Mouse (Mus musculus) inflammation-experienced regulatory T-cells, adult 6 months (primary cell): ENCODE measurements around the gene Shf. TPM values are rescaled to one million over a fixed set of nuclear protein-coding genes. Genes with fewer than 3 reads are reported as not detected.

Experiments used
- ATAC-seq: one replicate; pipeline ENCODE4 v1.8.0; 2017
- polyA plus RNA-seq, 3 experiments: library from polyadenylated mRNA; unstranded; fragments of 100-300 nt; shearing (Covaris generic); gene quantifications; one replicate each; pipeline ENCODE4 v1.2.1; 2017

The Shf gene
- polyA plus RNA-seq, 3 experiments from 2014 or later, result 0.39 TPM; not detected in 2

DNA sequence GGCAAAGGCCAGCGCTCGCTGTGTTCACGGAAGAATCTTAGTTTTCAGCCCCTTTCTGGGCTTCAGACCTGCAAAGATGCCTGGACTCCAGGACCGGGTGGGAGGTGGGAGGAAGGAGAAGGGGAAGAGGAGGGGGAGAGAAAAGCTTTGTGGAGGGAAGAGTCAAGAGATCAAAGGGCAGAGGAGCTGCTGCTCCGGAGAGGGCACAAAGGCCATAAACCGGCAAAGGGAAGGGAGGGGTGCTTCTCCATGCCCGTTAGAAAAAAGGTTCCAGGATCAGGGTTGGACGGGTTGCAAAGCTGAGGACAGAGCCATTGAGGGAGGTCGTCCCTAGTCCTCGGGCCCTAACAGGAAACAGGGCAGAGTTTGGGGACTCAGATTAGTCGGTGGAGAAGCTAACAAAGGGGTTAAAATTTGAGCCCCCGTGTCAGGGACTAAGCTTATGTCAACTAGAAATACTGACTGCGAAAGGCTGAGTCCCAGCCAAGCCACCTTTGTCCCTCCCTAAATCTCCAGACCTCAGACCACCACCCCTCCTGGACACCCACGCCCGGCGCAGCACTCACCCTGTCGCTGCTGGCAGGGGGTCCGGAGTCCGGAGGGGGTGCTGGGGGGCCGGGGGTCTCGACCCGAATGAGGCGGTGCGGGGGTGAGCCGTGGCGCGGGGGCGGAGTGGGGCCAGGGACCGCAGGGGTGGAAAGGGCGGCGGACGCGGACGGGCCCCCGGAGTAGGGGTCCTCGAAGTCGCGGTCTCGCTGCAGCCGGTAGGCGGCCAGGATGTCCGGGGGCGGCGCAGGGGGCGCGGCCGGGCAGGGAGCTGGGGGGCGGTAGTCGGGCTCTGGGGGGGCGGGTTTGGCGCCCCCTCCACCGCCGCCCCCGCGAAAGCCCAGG lies 636 bp downstream of the Shf start:
- no peak for ATAC-seq

DNA sequence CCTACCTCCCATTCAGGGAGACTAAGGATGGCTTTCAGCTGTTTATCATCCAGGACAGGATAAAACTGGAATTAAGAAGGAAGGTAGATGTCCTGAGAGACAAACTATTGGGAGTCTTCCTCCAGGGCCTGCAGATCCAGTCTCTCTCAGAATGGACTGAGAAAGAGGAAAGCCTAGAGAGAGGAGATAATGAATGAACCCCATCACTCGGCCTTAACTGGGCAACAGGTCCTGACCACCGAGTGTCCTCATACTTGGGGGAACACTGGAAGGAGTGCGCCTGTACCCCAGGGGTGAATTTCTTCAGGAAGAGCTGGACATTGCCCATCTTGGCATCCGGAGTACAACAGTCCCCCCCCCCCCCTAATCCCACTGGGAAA lies 1.3 kb downstream of the Shf start:
- ATAC-seq, result no peak

DNA sequence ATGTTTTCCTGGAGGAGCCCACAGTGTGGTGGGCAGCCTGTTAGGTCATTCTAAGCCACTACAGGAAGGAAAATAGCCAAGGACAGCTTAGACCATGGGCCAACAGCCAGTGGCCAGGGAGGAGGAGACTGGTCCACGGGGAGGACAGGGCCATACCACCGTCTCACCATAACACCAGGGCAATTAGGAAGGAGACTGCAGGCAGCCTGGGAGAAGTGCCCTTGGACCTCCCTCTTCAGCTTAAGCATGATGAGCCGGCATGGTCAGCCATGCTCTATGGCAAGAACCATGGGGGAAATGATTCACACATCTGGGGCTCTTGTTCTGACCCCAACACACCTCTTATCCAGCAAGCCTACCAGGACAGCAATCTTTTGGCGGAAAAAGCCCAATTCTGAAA lies 1.8 kb downstream of the Shf start:
- no peak for ATAC-seq

DNA sequence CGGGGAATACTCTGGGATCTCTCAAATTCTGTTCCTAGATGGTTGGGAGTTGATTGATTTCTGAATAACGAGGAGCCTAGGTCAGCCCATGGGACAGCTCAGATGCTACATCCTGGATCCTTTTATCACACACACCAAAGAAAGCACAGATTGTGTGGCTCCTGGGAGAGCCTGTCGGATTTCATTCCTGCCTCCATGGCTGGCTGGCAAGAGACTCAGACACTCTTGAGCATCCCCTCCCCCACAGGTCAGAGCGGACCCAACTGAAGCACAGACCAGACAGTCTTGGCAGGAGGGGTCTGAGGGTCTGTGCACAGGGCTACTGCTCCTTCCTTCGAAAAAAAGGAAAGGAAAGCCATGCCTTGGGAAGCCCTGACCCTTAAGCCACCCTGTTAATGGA lies 2.3 kb downstream of the Shf start:
- ATAC-seq, result no peak

DNA sequence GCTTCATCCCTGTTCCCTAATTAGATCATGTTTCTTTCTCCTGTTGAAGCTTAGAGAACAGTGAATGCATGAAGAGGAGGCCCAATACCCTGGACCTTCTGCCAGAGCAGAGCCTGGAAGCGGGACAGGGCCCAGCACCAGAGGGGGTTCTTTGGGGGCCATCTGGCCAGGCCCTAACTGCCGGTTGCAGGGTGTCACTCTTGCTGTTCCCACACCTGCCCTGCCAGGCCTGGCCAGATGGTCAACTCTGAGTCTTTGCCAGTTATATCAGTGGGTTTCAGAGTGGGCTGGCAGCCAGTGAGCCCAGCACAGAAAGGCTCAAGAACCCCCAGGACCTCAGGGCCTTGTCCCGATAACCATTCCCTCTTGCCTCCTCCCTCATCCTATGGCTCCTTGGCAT lies 2.9 kb downstream of the Shf start:
- ATAC-seq, result no peak

DNA sequence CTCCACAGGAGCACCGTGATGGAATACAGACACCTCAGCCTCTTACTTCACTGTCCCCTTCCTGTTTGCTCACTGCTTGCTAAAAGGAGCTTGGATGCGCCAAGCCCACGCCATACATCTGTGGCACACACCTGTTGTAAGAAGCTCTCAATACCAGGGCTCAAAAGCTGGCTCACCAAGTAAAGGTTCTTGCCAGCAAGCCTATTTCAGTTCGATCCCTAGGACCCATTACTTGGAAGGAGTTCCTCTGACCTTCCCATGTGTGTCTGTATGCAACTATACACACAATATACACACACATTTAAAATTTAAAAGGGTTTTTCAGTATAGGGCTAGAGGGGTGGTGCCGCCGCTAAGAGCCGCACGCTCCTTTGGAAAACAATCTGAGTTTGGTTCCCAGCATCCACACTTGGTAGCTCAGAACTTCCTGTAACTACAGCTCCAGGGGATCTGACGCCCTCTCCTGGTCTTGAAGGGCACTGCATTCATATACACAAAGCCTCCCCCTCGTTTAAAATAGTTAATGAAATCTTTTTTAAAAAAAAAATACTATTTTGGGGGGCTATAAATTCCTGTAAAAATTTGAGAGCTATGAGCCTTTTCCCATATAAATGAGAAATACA lies 3.6 kb downstream of the Shf start:
- no peak for ATAC-seq

DNA sequence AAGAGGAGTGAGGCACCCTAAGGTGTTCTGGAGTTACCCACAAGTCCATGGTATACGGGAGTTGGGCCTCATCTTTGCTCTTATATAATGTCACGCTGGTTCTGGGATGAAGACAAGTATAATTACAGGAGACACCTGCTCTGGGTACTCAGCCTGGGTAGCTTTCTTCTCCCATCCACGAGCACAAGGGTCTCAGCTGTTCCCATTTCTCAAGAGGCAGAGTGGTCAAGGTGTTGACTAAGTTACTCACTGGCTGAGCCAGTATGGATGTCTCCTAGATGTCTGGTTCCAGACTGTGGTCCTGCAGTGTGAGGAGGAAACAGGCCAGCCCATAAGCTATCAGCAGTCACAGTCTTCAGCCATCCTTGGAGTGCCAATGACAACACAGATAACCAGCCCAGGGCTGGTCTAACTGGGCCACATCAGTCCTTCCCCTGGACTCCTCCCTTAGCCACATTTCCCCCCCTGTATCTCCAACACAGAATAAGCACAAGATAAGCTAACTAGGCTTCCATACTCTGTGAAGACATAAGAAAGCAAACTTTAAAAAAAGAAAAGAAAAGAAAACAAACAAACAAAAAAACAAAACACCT lies 4.5 kb downstream of the Shf start:
- ATAC-seq, result no peak

DNA sequence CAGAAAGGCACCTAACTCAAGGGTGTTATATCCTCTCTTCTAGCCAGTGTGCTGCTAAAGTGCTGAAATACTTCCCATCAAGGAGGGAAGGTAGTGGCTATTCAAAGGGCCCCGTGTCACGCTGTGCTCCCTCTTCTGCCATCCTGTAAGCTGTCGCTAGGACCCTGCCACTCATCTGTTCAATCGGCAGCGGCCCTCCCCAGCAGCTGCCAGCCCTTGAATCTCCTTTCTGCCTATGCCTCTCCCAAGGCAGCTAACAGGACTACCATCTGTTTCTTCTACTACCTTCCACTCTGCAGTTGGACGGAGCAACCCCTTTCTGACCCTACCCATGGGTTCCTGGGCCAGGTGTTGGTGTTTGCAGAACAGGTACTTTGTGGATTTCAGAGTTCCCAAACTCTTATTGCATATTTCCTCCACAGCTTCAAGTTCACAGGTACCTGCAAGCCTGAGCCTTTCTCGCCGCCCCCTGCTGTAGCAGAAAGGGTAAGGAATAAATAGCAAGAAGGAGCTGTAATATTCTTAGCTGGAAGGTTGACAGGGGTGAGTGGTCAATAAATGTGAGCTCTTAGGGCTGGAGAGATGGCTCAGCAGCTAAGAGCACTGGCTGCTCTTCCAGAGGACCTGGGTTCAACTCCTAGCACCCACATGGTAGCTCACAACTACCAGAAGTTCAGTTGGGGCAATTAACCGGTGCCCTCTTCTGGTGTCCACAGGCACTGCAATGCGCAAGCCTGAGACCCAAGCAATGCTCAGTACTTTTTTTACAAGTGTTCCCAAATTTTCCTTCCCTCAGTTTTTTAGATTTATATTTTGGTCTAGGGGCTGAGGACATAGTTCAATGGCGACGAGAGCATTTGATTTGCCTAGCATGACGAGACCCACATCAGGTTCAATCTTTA lies 6.1 kb downstream of the Shf start:
- ATAC-seq, result no peak

DNA sequence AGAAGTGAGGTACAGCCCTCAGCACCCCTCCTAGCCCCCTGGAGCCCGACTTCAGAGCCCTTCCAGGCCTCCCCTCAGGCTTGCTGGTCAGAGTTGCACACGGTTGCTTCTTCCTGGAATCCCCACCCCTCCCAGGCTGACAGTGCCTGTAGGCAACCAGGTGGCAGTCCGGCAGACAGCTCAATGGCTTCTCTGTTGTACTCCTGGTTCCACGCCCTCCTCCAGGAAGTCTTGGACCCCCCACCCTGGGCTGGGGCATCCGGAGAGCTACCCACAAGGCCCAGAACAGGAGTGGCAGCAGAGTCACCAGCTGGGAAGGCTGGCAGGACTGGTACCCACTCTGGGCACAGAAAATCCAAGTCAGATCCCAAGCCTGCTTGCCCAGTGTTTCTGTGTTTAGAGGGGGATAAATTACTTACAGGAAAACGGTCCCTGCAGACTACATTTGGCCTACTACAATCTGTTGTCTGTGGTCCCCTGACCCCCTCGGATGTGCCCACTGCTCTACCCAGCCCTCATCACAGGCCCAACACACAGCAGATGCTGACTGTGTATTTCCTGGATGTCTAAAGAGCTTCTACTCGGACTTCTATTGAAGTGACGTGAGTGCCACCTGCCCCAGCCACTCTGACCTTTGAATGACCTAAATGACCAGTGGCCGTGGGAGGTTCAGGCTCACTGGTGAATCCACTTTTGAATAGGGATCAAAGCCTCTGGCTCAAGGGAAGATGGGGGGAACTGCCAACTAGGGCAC lies 6.9 kb downstream of the Shf start:
- no peak for ATAC-seq

DNA sequence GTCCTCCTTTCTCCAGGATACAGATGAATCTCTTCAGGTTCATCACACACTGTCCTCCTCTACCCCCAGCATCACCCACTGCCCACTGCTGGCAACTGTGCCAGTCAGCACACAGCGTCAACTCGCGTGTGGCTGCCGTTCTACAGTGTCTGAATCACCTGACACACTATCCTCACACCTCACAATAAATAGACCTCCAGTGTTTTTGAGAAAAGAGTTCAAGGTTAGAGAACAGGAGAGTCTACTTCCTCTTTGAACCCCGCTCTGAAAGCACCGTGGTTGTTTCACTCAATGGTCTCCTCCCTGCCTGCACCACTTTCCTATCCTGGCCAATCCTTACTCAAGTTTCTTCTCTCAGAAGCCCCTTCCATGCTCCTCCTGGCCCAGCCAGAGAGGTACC lies 7.8 kb downstream of the Shf start:
- ATAC-seq, result peak; percentile 45

DNA sequence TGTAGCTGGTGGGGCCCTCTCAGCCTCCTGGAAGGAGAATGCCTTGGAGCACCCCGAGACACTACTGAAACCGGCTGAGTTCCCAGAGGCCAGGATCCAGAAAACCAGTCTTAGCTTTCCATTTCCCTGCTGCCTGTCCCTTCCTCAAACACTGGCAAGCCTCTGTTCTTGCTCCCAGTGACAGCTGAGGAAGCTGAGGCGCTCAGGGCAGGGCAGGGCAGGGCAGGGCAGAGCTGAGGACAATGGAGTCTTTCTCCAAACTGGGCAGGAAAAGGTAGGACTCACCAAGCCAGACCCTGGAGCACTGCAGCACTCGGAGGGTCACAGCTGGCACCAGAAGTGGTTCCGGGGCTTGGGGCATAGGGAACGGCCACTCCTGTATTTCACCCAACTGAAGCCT lies 8.7 kb downstream of the Shf start:
- ATAC-seq, result no peak

DNA sequence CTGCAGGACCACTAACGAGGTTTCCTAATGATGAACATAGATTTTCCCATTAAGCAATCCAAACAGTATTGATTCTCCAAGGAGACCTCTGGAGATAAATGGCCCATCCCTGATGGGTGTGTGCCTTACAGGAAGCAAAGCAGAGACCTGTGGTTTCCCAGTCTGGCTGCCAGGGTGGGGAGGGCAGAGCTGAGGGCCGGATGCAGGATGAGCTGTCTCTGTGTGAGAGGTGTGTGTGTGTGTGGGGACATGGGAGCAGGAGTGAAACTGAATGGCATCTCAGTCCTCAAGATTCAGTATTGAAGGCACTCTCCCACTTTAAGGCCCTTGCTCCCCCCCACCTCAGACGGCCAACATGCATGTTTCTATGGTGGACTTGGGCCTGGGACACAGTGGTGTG lies 12.8 kb downstream of the Shf start:
- no peak for ATAC-seq

DNA sequence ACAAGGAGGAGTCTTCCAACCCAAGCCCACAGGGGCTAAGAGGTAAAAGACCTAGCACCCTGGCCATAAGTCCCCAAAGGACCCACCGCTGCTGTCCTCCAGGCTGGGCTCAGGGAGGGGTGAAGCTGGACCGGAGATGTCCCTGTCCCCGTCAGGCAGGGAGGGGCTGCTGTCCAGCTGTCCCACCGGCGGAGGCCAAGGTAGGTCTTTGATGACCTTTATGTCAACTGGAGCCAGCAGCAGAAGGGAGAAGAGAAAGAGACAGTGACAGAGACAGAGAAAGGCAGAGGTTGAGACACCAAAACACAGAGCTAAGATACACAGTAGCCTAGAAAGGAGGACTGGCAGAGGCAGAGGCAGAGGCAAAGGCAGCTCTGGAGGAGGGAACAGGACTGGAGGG lies 13.6 kb downstream of the Shf start:
- no peak for ATAC-seq

DNA sequence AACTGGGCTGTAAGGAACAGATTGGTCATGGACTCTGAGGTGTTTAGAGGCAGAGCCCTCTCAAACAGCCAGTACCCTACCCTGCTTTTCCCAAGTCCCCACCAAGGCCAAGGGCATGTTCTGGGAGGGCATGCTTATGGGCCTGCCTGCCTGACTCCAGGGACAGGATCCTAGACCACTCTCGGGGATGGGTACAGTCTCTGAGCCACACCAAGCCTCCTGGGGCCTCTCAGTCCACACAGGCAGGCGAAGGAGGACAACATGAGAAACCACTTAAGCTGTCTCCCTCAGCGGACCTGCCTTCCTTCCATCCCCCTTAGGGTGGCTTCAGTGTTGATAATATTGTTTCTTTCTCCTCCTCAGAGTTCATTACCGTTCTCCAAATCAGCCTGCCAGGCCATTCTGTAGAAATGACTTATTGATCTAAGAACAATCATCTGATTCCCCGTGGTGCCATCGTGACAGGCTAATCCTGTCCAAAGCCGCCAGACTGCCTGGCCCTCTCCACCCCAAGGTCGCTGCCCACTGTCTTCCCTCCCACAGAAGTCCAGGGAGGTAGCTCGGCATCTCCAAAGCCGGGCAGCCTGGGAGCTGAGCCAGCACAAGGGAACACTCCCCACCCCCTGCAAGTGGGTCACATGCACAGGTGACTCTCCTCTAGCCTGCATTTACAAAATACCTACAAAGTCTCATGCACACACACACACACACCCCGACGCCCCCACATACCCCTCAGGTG lies 14.6 kb downstream of the Shf start:
- no peak for ATAC-seq

DNA sequence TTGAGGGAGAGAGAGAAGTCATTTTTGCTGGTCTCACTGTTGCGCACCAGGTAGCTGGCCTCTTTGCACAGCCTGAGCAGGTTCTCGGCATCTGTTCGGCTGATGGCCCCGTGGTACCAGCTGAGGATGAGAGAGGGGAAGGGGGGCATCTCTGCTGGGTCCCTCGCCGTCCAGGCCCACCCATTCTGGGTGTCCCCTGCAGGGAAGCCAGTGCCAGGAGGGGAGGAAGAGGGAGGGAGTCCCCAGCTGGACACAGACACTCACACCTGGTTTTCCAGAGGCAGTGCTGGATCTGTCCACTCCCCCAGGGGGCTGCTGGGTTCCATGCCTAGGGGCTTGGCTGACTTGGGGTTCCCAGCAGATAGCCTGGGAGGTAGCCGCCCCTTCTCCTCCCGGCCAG lies 15.2 kb downstream of the Shf start:
- no peak for ATAC-seq

DNA sequence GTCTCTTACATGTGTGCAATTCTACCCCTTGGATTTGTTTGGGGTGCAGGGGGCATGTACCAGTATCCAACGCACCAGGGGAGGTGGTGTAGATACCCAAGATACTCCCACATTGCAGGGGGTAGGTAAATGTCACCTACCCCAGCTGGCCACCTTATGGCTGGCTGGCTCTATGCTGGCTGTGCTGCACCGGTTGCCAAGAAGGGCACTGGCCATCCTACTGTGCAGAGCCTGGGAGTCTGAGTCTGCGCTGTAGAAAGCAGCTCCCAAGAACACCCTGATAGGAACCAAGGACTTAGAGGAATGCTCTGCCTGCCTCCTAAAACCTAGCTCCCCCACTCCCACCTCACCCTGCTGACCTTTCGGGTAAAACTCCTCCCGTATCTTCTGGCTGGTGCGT lies 16.0 kb downstream of the Shf start:
- no peak for ATAC-seq

DNA sequence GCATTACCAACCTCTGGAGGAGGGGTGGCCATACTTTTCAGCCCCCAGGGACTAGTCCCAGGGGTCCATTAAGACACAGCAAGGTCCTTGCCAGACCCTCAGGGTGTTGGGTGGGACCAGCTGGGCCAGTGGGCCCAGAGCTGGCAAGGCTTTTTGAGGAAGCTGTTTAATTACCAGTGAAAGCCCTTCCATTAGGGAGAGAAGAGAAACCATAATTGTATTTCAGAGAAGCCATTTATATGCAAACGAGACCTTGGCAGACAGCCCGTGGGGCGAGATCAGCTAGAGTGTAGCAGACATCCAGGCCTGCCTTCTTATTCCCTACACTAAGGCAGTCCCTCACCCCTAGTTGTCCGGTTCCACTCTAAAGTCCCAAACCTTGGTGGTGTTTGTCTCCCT lies 17.0 kb downstream of the Shf start:
- no peak for ATAC-seq

DNA sequence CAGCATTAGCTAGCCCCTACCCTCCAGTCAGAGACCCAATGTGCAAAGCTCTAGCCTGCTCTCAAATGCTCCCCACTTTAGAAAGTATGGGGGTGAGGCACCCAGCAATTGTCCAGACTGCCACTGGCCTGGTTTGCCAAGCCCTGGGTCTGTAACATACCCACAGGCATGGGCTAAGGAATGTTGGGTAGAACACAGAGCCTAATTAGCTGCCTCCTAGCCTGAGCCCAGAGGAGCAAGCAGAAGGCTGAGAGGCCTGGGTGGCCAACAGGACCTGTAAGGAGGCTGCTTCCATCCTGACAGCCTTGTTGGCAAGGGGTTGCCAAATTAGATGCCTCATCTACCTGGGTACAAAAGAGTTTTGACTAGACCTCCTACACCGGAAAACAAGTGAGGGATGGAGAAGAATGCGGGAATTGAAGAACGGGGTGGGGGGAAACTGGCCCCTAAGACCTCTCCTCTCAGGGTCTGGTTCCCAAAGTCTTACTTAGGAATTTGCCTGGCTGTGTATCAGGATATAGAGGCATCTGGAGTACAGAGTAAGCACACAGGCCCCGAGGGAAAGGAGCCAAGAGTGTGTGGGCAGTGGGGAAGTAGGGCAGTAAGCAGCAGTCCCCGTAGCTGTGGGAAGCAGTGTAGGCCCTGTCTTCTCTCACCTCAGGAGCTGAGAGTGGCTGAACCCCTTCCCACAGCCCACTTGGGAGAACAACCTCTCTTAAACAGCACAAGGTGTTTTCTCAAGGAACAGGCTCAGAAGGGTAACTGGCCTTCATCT lies 17.6 kb downstream of the Shf start:
- no peak for ATAC-seq

DNA sequence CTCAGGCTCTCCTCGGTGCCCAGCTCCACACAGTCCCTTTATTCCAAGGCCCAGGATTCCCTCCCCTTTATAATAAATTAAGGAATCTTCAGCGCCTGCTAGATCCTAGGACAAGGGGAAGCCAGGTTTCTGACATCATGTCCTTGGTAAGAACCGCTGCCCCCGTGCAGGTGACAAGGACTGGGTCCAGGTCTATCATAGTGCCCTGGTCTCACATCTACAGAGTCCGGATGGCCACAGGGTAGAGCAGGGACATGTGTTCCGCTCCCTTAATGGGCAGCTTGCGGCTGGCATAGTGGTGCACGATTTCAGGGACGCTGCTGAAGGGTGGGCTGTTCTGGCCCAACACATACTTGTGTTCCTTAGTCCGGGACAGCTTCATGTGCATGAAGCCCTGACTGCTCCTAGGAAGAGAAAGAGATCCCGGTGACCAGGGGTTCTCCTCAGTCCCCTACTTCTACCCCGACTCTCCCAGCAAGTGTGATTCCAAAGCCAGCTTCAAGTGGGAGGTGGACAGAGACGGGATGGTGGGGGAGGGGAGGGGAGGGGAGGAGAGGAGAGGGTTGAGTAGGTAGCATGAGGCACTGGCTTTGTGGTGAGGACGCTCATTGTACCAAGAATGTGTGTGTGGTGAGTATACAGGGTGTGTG lies 19.7 kb downstream of the Shf start:
- no peak for ATAC-seq

DNA sequence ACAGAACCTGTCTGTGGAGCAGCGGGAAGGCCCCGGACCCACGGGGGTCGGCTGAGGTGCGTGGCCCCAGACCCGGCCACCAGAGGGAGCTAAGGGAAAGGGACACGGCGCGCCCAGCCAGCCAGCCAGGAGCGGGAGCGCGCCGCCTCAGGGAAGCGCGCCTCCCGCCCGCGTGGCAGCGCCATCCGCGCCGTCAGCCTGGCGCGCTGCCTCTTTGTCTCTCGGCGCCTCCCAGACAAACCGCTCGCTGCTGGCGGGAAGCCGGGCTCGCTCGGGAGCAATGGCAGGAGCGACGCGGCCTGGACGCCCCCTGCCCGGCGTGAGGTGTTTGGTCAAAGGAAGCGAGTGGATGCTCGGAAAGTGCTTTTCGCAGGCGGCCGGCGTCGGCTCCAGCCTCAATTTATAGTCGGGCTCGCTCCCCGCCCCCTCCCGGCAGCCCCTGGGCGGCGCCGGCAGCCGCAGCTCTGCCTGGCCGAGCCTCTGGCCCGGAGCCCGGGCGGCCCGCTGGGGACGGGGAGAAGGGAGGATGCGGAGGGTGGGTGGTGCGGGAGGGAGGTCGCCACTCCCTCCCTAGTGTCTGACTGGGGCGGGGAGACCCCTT lies 20.3 kb downstream of the Shf start:
- peak; percentile 87 for ATAC-seq
